Mouse (Mus musculus): ENCODE measurements around the gene Usp25. TPM values are rescaled to one million over a fixed set of nuclear protein-coding genes. Genes with fewer than 3 reads are reported as not detected.

The Usp25 gene
- total and polyA plus RNA-seq, 3 experiments, result 35.0 to 85.6 (median 64.2) TPM

- no peaks in the 10 kb centered on the region for H3K9me3 ChIP-seq (replicated peaks)
- DNase-seq (ENCODE audit: low spot score), result no peak
- peaks cover 42% of the 10 kb centered on the region for H3K4me1 ChIP-seq (ENCODE audit: insufficient read depth, low read depth, low read length)
- TF ChIP-seq POLR2AphosphoS5 (IDR thresholded peaks at IDR 0.05; ENCODE audit: insufficient replicate concordance, low read depth, low read length) (no peak), GATA1 (IDR thresholded peaks at IDR 0.05; ENCODE audit: borderline replicate concordance, low read length) (no peak)
- no peak for ATAC-seq (ENCODE audit: extremely low read depth, insufficient number of reproducible peaks, low FRiP score, poor library complexity, severe bottlenecking)
- no peak overlapping the region for H3K4me3 ChIP-seq (ENCODE audit: low read depth, low read length)
- no peaks in the 10 kb centered on the region for H3K27me3 ChIP-seq (ENCODE audit: insufficient read depth, low read length)
- peaks cover 15% of the 10 kb centered on the region for H3K36me3 ChIP-seq (replicated peaks)
These were observed 4.4 kb downstream of the Usp25 start for GRCm38 (mm10) chr16:77017931-77018330.

DNA sequence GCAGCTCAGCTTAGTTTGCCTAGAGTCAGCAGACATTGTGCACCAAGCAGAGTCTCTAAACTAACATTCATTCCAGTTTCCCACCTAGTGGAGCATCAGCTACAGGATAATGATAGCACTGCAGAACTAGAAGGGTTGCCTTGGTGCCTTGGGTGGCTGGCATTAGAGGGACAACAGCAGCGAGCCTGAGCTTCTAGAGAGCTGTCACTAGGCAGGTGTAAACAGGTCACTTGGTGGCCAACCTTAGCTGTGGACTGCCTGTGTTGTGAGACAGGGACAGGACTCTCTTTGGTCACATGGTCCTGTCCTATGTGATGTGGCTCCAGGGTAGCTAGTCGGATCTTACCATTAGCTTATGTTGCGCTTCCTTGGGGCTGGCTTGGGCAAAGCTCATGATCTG is 6.7 kb downstream of the Usp25 start:
- no peak for DNase-seq (ENCODE audit: low spot score)
- Histone ChIP-seq H3K27me3 (ENCODE audit: insufficient read depth, low read length) (no peaks in the 10 kb centered on the region), H3K9me3 (replicated peaks) (no peaks in the 10 kb centered on the region), H3K36me3 (replicated peaks) (peaks cover 29% of the 10 kb centered on the region), H3K4me3 (ENCODE audit: low read depth, low read length) (no peak overlapping the region), H3K4me1 (ENCODE audit: insufficient read depth, low read depth, low read length) (peaks cover 34% of the 10 kb centered on the region)
- no peak for TF ChIP-seq GATA1 (IDR thresholded peaks at IDR 0.05; ENCODE audit: borderline replicate concordance, low read length)
- no peak for TF ChIP-seq POLR2AphosphoS5 (IDR thresholded peaks at IDR 0.05; ENCODE audit: insufficient replicate concordance, low read depth, low read length)
- no peak for TF ChIP-seq GATA2 (IDR thresholded peaks at IDR 0.05; ENCODE audit: borderline replicate concordance, low read depth, low read length)
- TF ChIP-seq TAL1 (conservative IDR thresholded peaks at IDR 0.05; ENCODE audit: low read depth, low read length), result no peak
- ATAC-seq (ENCODE audit: extremely low read depth, insufficient number of reproducible peaks, low FRiP score, poor library complexity, severe bottlenecking), result no peak

DNA sequence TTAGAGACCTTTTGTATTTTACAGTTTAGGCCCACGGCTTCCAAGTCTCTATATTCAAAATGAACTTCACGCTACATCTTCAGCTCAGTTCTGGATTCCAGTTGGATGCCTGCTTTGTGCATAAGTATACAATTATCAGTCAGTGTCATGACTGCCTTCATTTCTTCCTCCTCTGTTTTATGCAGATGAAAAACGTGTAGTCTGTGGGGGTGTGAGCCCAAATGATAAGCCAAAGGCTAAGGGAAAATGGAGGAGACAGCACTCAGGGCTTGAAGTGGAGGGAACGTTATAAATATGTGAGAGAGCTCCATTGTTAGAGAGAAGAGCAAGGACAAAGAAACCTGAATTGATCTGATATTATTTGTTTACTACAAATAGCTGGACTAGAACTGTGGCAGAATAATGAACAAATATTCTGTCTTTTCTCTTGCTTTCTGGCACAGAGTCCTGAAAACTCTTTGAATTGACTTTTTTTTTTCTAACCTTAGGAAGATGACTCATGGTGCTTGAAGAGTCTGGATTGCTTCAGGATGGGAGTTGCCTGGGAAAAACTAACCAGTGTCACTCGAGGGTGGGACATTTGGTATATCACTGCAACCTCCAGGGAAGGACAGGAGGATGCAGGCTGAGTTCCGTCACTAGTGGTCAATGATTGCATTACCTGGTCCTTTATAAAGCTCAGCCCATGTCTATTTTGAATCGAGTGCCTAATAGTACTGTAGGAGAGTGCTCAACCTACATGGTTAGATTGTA is 10.3 kb downstream of the Usp25 start:
- H3K36me3 ChIP-seq (replicated peaks), result peaks cover 43% of the 10 kb centered on the region
- H3K4me3 ChIP-seq (ENCODE audit: low read depth, low read length), result no peak overlapping the region
- H3K4me1 ChIP-seq (ENCODE audit: insufficient read depth, low read depth, low read length), result peaks cover 23% of the 10 kb centered on the region
- no peak for DNase-seq (ENCODE audit: low spot score)
- TF ChIP-seq TAL1 (conservative IDR thresholded peaks at IDR 0.05; ENCODE audit: low read depth, low read length) (no peak), GATA1 (IDR thresholded peaks at IDR 0.05; ENCODE audit: borderline replicate concordance, low read length) (no peak), GATA2 (IDR thresholded peaks at IDR 0.05; ENCODE audit: borderline replicate concordance, low read depth, low read length) (no peak), CTCF (IDR thresholded peaks at IDR 0.05; ENCODE audit: low read depth, low read length) (no peak), POLR2AphosphoS5 (IDR thresholded peaks at IDR 0.05; ENCODE audit: insufficient replicate concordance, low read depth, low read length) (no peak)
- no peaks in the 10 kb centered on the region for H3K27me3 ChIP-seq (ENCODE audit: insufficient read depth, low read length)
- ATAC-seq (ENCODE audit: extremely low read depth, insufficient number of reproducible peaks, low FRiP score, poor library complexity, severe bottlenecking), result no peak
- H3K9me3 ChIP-seq (replicated peaks), result no peaks in the 10 kb centered on the region

- TF ChIP-seq POLR2AphosphoS5 (IDR thresholded peaks at IDR 0.05; ENCODE audit: insufficient replicate concordance, low read depth, low read length) (no peak), GATA1 (IDR thresholded peaks at IDR 0.05; ENCODE audit: borderline replicate concordance, low read length) (no peak)
- Histone ChIP-seq H3K9me3 (replicated peaks) (no peaks in the 10 kb centered on the region), H3K27me3 (ENCODE audit: insufficient read depth, low read length) (no peaks in the 10 kb centered on the region), H3K36me3 (replicated peaks) (peaks cover 50% of the 10 kb centered on the region), H3K4me1 (ENCODE audit: insufficient read depth, low read depth, low read length) (peaks cover 26% of the 10 kb centered on the region), H3K4me3 (ENCODE audit: low read depth, low read length) (no peak overlapping the region)
- ATAC-seq (ENCODE audit: extremely low read depth, insufficient number of reproducible peaks, low FRiP score, poor library complexity, severe bottlenecking) (no peak), DNase-seq (ENCODE audit: low spot score) (no peak)
These were observed 12.6 kb downstream of the Usp25 start for GRCm38 (mm10) chr16:77026099-77026498.

DNA sequence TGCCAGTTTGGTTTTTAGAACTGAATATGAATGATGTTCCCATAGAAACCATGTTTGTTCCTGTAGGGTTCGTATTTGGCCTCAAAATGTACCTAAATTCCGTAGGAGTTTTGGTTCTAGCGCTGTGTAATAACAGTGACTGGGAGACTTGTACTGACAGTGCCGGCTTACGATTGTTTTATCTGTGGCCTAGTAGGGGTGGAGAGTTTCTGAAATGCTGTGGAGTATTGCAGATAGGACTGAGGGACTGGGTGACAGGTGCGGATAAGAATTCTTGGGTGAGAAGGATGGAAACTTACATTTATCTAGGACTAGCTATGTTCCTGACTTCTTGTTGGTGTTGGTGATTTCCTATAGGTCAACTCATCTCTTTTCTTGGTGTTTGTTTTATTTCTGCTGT is 13.4 kb downstream of the Usp25 start:
- no peak overlapping the region for H3K4me3 ChIP-seq (ENCODE audit: low read depth, low read length)
- no peaks in the 10 kb centered on the region for H3K9me3 ChIP-seq (replicated peaks)
- H3K4me1 ChIP-seq (ENCODE audit: insufficient read depth, low read depth, low read length), result peaks cover 26% of the 10 kb centered on the region
- peaks cover 50% of the 10 kb centered on the region for H3K36me3 ChIP-seq (replicated peaks)
- ATAC-seq (ENCODE audit: extremely low read depth, insufficient number of reproducible peaks, low FRiP score, poor library complexity, severe bottlenecking), result no peak
- TF ChIP-seq POLR2AphosphoS5 (IDR thresholded peaks at IDR 0.05; ENCODE audit: insufficient replicate concordance, low read depth, low read length) (no peak), GATA2 (IDR thresholded peaks at IDR 0.05; ENCODE audit: borderline replicate concordance, low read depth, low read length) (no peak), CTCF (IDR thresholded peaks at IDR 0.05; ENCODE audit: low read depth, low read length) (no peak), GATA1 (IDR thresholded peaks at IDR 0.05; ENCODE audit: borderline replicate concordance, low read length) (no peak), TAL1 (conservative IDR thresholded peaks at IDR 0.05; ENCODE audit: low read depth, low read length) (no peak)
- no peak for DNase-seq (ENCODE audit: low spot score)
- no peaks in the 10 kb centered on the region for H3K27me3 ChIP-seq (ENCODE audit: insufficient read depth, low read length)

GRCm38 (mm10) chr16:77027976-77028686 is 14.6 kb downstream of the Usp25 start:
- Histone ChIP-seq H3K36me3 (replicated peaks) (peaks cover 57% of the 10 kb centered on the region), H3K4me3 (ENCODE audit: low read depth, low read length) (no peak overlapping the region)
- DNase-seq (ENCODE audit: low spot score), result no peak

More at GRCm38 (mm10) chr16:77027976-77028686, 14.6 kb downstream of the Usp25 start:
- TF ChIP-seq CTCF (IDR thresholded peaks at IDR 0.05; ENCODE audit: low read depth, low read length) (no peak), GATA1 (IDR thresholded peaks at IDR 0.05; ENCODE audit: borderline replicate concordance, low read length) (no peak), TAL1 (conservative IDR thresholded peaks at IDR 0.05; ENCODE audit: low read depth, low read length) (no peak), POLR2AphosphoS5 (IDR thresholded peaks at IDR 0.05; ENCODE audit: insufficient replicate concordance, low read depth, low read length) (no peak), GATA2 (IDR thresholded peaks at IDR 0.05; ENCODE audit: borderline replicate concordance, low read depth, low read length) (no peak)
- Histone ChIP-seq H3K9me3 (replicated peaks) (no peaks in the 10 kb centered on the region), H3K27me3 (ENCODE audit: insufficient read depth, low read length) (no peaks in the 10 kb centered on the region), H3K4me1 (ENCODE audit: insufficient read depth, low read depth, low read length) (peaks cover 24% of the 10 kb centered on the region)
- ATAC-seq (ENCODE audit: extremely low read depth, insufficient number of reproducible peaks, low FRiP score, poor library complexity, severe bottlenecking), result no peak
